Mouse (Mus musculus) limb, embryonic 11.5 days (tissue): ENCODE measurements around the gene G3bp1. TPM values are rescaled to one million over a fixed set of nuclear protein-coding genes. Genes with fewer than 3 reads are reported as not detected.

Source experiments
- ATAC-seq: fragments of 200-750 bp; cut with Nextera tagmentation; 2 replicates; pipeline ENCODE4 v1.8.0; 2017; ENCODE audit warnings: low read depth; ENCODE audit not compliant: insufficient number of reproducible peaks, low FRiP score, low TSS enrichment
- DNase-seq: peaks from one replicate; pipeline ENCODE4 v3.0.0-alpha.2; 2015; ENCODE audit warnings: low spot score
- H3K27ac ChIP-seq: fragments of 300-500 bp; sonication (generic); replicated peaks from 2 replicates; pipeline ENCODE4 v1.5.1; 2014; ENCODE audit warnings: low read depth, mild to moderate bottlenecking, low read length
- H3K27me3 ChIP-seq: fragments of 300-500 bp; sonication (generic); 2 replicates; pipeline ENCODE4 v1.6.1; 2014; ENCODE audit warnings: mild to moderate bottlenecking, low read length, mixed read lengths; ENCODE audit not compliant: control insufficient read depth, insufficient read depth
- H3K36me3 ChIP-seq: fragments of 300-500 bp; sonication (generic); 2 replicates; pipeline ENCODE4 v1.6.1; 2014; ENCODE audit warnings: mild to moderate bottlenecking, low read length, moderate library complexity, mixed read lengths; ENCODE audit not compliant: control insufficient read depth, insufficient read depth
- H3K4me1 ChIP-seq: fragments of 300-500 bp; sonication (generic); 2 replicates; pipeline ENCODE4 v1.6.1; 2014; ENCODE audit warnings: low read length, mixed read lengths; ENCODE audit not compliant: control insufficient read depth, insufficient read depth
- H3K4me2 ChIP-seq: fragments of 300-500 bp; sonication (generic); 2 replicates; pipeline ENCODE4 v1.6.1; 2014; ENCODE audit warnings: low read depth, mild to moderate bottlenecking, moderate library complexity; ENCODE audit not compliant: severe bottlenecking
- H3K4me3 ChIP-seq: fragments of 300-500 bp; sonication (generic); 2 replicates; pipeline ENCODE4 v1.5.1; 2014; ENCODE audit warnings: low read depth, low read length
- H3K9ac ChIP-seq: fragments of 300-500 bp; sonication (generic); 2 replicates; pipeline ENCODE4 v1.6.1; 2014; ENCODE audit warnings: mild to moderate bottlenecking, low read length
- H3K9me3 ChIP-seq: fragments of 300-500 bp; sonication (generic); 2 replicates; pipeline ENCODE4 v1.6.1; 2016; ENCODE audit warnings: low read length; ENCODE audit not compliant: control insufficient read depth
- WGBS: fragments of 180-500 bp; shearing (Covaris S2); extraction: QIAGEN DNeasy Blood & Tissue Kit; methylation state at CpG from one replicate; pipeline ENCODE4 v1.1.7; 2014; 5-methylcytosine and 5-hydroxymethylcytosine counted together
- polyA plus RNA-seq: library from polyadenylated mRNA; unstranded; fragments of >200 nt; fragmentation: Nextera tagmentation; extraction: Ambion mirVana; gene quantifications from 2 replicates; pipeline ENCODE4 v1.2.1, GENCODE M21; 2014

The G3bp1 gene
- polyA plus RNA-seq, 1 experiment from 2014 or later: 260 TPM

DNA sequence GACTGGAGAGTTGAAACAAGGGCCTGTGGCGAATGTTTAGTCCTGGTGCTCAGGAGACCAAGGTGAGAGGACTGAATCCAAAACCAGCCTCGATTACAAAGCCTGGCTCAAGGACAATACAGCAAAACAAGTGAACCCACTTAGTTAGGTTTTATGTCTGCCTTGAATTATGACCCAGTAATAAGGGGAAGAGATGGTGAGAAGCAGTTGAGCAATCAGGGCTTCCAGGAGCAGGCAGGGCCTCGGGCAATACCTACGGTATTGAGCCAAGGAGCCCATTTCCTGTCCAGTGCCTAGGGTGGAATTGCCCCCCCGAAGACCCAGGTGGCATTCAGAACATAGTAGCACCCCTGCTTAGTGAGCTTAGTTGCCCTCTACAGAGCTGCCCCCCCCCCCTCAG, 33.4 kb downstream of the G3bp1 start:
- ATAC-seq (no peak), DNase-seq (no peak)
- Histone ChIP-seq H3K9ac (no peak overlapping the region), H3K9me3 (no peaks in the 10 kb centered on the region), H3K4me1 (no peaks in the 10 kb centered on the region), H3K27me3 (no peaks in the 10 kb centered on the region), H3K4me3 (no peak overlapping the region), H3K36me3 (peaks cover 14% of the 10 kb centered on the region), H3K4me2 (no peak overlapping the region), H3K27ac (no peak overlapping the region)
- WGBS: 65% methylated on average over 5 of the region's 5 CpGs

DNA sequence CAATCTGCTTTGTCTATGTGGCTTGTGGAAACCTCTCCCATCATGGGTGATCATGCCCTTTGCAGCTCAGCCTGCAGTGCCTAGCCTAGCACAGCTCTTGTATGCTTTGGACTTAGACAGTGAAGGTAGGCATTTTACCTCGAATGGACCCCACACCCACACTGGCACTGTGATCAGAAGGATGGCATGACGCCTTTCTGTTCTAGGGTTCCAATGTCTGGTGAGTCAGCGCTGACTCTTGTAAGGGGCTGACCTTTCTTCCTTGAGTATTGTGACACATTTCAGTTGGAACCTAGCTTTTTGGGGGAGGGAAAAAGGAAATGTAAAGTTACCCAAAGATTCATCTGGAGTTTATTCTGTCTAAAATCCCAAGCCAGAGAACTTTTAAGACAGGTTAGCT, 36.0 kb downstream of the G3bp1 start:
- Histone ChIP-seq H3K9me3 (no peaks in the 10 kb centered on the region), H3K36me3 (peaks cover 7% of the 10 kb centered on the region), H3K4me3 (no peak overlapping the region), H3K4me2 (no peak overlapping the region), H3K27me3 (no peaks in the 10 kb centered on the region), H3K9ac (no peak overlapping the region), H3K27ac (no peak overlapping the region), H3K4me1 (no peaks in the 10 kb centered on the region)
- DNase-seq: no peak
- no peak for ATAC-seq
- WGBS: 86% methylated on average over 3 of the region's 3 CpGs

DNA sequence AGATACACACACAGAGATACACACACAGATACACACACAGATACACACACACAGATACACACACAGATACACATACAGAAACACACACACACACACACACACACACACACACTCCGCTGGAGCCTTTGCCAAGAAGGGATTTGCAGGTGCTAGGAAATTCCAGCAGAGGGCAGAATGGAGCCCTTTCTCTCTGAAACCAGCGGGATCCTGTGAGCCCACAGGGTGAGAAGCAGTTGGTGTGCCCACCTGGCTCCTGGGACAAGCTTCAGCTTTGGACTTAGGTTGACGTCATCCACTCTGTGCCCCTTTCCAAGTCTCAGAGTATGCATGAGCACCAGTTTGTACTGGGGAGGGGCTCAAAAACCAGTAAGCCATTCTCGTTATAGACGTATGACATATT, 41.9 kb downstream of the G3bp1 start:
- DNase-seq: peak; percentile 40
- 50% methylated on average over 5 of the region's 5 CpGs for WGBS

DNA sequence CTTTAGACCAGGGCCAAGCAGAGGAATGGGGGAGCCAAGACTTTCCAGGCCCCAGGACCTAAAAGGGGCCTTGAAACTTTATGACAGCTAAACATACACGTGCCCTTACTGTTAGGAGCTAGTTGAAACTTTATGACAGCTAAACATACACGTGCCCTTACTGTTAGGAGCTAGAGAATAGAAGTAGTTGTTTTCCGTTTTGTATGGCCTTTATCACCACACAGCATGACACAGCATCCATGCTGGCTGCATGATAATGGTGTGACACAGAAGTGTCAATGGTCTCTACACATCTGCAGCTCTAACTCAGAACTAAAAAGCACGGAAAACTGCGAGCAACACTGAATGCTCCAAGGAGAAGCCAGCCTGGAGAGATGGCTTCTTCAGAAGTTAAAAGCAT, 48.2 kb downstream of the G3bp1 start:
- H3K27me3 ChIP-seq: no peaks in the 10 kb centered on the region
- DNase-seq: no peak
- H3K4me3 ChIP-seq: no peak overlapping the region
- no peaks in the 10 kb centered on the region for H3K4me1 ChIP-seq
- H3K9me3 ChIP-seq: no peaks in the 10 kb centered on the region
- H3K9ac ChIP-seq: no peak overlapping the region
- WGBS: 67% methylated on average over 5 of the region's 5 CpGs
- no peaks in the 10 kb centered on the region for H3K36me3 ChIP-seq
- no peak for ATAC-seq
- no peak overlapping the region for H3K4me2 ChIP-seq
- no peak overlapping the region for H3K27ac ChIP-seq

More for the DNA sequence above, 41.9 kb downstream of the G3bp1 start:
- H3K4me2 ChIP-seq: no peak overlapping the region
- H3K4me1 ChIP-seq: no peaks in the 10 kb centered on the region
- no peaks in the 10 kb centered on the region for H3K9me3 ChIP-seq
- H3K27me3 ChIP-seq: no peaks in the 10 kb centered on the region
- ATAC-seq: no peak
- no peaks in the 10 kb centered on the region for H3K36me3 ChIP-seq
- no peak overlapping the region for H3K27ac ChIP-seq
- H3K4me3 ChIP-seq: no peak overlapping the region
- no peak overlapping the region for H3K9ac ChIP-seq

DNA sequence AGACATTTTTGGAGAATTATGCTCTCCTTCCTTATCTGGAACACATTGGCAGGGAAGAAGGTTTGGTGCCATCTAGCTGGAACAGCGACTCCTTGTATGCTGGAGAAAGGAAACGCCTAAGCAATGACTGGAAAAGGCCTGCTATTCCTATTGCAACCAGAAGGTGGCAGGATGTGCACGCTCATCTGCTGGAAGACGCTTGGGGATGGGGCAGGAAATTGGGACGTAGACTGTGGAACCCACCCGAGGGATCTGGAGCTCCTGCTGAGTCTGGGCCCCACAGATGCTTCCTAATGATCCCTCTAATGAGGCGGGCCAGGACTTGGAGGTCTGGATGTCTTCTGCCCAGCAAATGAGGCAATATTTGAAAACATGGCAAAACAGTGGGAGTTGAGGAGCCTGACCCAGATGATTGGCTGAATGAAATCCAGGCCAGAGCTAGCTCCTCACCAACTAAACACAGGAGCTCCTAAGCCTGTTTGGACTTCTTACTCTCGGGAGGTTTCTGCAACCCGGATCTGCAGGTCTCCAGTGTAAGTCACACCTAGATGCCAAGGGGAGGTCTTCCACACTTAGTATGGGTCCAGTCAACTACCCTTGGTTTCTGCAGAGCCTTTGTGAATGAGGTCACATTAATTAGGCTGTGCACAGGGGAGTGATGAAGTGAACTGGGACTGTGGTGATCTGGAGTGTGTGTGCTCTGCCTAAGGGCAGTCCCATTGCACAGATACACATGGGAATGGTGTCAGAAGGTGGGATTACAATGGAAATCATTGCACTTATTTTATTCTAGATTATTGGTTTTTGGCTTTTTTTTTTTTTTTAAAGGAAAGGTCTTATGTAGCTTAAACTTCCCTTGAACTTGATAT, 49.6 kb downstream of the G3bp1 start:
- 2% methylated on average over 9 of the region's 9 CpGs for WGBS
- Histone ChIP-seq H3K4me2 (no peak overlapping the region), H3K4me3 (no peak overlapping the region), H3K27ac (no peak overlapping the region), H3K9ac (no peak overlapping the region), H3K4me1 (no peaks in the 10 kb centered on the region), H3K27me3 (no peaks in the 10 kb centered on the region), H3K36me3 (no peaks in the 10 kb centered on the region), H3K9me3 (no peaks in the 10 kb centered on the region)
- peak; percentile 85 for DNase-seq
- peak; percentile 70; the same call in 1 of the 2 replicates for ATAC-seq

DNA sequence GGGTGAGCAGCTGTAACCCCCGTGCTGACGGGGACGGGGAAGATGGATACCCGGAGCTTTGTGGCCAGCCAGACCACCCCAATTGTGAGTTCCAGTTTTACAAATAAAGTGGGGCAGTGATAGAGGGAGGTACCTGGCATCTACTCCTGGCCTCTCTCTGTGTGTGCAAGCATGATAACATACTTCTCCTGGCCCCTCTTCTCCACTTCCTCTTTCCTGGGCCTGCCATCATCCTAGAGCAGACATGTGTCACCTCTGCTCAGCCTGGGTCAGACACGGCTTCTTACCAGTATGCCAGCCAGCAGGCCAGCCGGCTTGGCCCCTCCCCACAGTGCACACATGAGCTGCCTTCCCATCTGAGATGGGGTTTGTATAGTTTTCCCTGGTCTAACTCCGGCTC, 61.3 kb downstream of the G3bp1 start:
- H3K36me3 ChIP-seq: no peaks in the 10 kb centered on the region
- H3K9ac ChIP-seq: no peak overlapping the region
- H3K27me3 ChIP-seq: no peaks in the 10 kb centered on the region
- no peak overlapping the region for H3K4me3 ChIP-seq
- H3K4me1 ChIP-seq: no peaks in the 10 kb centered on the region
- H3K4me2 ChIP-seq: no peak overlapping the region
- H3K9me3 ChIP-seq: no peaks in the 10 kb centered on the region
- H3K27ac ChIP-seq: no peak overlapping the region
- DNase-seq (no peak), ATAC-seq (no peak)
- WGBS: 81% methylated on average over 7 of the region's 7 CpGs

DNA sequence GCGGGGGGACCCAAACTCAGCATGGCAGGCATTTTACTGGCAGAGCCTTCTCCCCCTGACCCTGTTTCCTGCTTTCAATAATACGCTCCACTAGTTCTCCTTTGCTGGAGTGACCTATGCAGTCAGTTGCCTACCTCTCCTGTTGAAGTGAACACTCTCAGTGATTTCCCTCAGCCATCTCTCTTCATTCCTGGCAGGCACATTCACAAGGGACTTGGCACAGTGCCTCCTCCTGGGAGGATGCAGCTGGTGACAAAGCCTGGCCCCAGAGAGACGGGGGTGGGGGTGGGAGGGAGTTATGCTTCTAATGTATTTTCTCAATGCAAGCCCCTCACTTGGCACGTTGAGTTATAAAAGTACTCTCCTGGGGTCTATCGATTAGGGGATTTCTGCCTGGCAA, 63.9 kb downstream of the G3bp1 start:
- Histone ChIP-seq H3K9ac (no peak overlapping the region), H3K36me3 (no peaks in the 10 kb centered on the region), H3K4me1 (no peaks in the 10 kb centered on the region), H3K9me3 (no peaks in the 10 kb centered on the region), H3K4me2 (no peak overlapping the region), H3K27me3 (no peaks in the 10 kb centered on the region), H3K4me3 (no peak overlapping the region), H3K27ac (no peak overlapping the region)
- DNase-seq (no peak), ATAC-seq (no peak)
- 79% methylated on average over 5 of the region's 5 CpGs for WGBS

DNA sequence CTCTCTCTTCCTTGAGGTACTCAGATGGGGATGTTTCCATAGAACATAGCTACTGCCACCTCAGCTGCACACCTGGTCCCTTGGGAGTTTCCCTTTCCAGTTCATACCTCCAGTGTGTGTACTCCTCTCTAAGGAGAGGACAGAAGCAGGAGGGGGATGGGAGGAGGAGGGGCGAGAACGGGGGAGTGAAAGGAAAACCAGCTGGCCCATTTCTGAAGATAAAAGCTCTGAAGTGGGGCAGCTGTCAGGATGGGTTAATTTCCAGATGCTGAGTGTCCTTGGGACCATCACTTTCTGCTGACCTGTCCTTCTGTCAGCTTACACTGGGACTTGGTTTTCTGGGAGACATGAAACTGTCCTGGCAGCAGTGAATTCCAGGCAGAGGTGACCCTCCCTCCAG, 65.3 kb downstream of the G3bp1 start:
- WGBS: 22% methylated on average over 2 of the region's 2 CpGs
- H3K27ac ChIP-seq: no peak overlapping the region
- H3K4me2 ChIP-seq: no peak overlapping the region
- H3K27me3 ChIP-seq: no peaks in the 10 kb centered on the region
- no peaks in the 10 kb centered on the region for H3K4me1 ChIP-seq
- no peaks in the 10 kb centered on the region for H3K36me3 ChIP-seq
- H3K9me3 ChIP-seq: no peaks in the 10 kb centered on the region
- no peak overlapping the region for H3K4me3 ChIP-seq
- DNase-seq (no peak), ATAC-seq (no peak)
- no peak overlapping the region for H3K9ac ChIP-seq

DNA sequence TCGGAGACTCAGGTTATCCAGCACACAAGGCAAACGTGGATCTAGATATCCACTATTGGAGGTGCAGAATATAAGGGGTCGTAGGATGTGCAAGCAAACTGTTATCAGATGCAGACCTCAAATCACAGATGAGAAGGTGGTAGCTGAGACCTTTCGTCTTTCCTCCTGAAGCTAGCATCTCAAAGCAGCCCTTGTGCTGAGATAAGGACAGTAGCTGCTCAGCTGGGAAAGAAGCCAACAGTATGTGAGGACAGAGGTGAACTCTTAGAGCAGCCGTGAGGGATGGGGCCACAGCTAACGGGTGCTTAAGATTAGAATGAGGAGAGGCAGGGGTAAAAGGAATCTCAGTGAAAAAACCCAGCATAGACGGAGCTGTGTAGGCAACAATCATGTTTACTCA, 72.6 kb downstream of the G3bp1 start:
- Histone ChIP-seq H3K4me3 (no peak overlapping the region), H3K9ac (no peak overlapping the region), H3K4me2 (no peak overlapping the region), H3K4me1 (no peaks in the 10 kb centered on the region), H3K27me3 (no peaks in the 10 kb centered on the region), H3K27ac (no peak overlapping the region), H3K9me3 (no peaks in the 10 kb centered on the region), H3K36me3 (no peaks in the 10 kb centered on the region)
- DNase-seq (no peak), ATAC-seq (no peak)
- 77% methylated on average over 7 of the region's 7 CpGs for WGBS
